Mouse (Mus musculus) midbrain, embryonic 13.5 days (tissue): ENCODE data around the gene Rpl22. TPM values are rescaled to one million over a fixed set of nuclear protein-coding genes. Genes with fewer than 3 reads are reported as not detected.
A peak's percentile ranks its signal among the peaks of the same experiment; 100 is the strongest.

ENCODE experiments used
- ATAC-seq: fragments of 200-750 bp; cut with Nextera tagmentation; 2 replicates; pipeline ENCODE4 v1.8.0; 2017; ENCODE audit warnings: mild to moderate bottlenecking, moderate TSS enrichment, moderate library complexity
- H3K27ac ChIP-seq: fragments of 300-500 bp; sonication (generic); 2 replicates; pipeline ENCODE4 v1.5.1; 2015; ENCODE audit warnings: inconsistent platforms, mild to moderate bottlenecking, moderate library complexity
- H3K27me3 ChIP-seq: fragments of 300-500 bp; sonication (generic); 2 replicates; pipeline ENCODE4 v1.6.1; 2015; ENCODE audit warnings: mild to moderate bottlenecking, inconsistent platforms
- H3K36me3 ChIP-seq: fragments of 300-500 bp; sonication (generic); 2 replicates; pipeline ENCODE4 v1.6.1; 2015; ENCODE audit warnings: mild to moderate bottlenecking, inconsistent platforms
- H3K4me1 ChIP-seq: fragments of 300-500 bp; sonication (generic); replicated peaks from 2 replicates; pipeline ENCODE4 v1.6.1; 2015; ENCODE audit warnings: inconsistent platforms
- H3K4me2 ChIP-seq: fragments of 300-500 bp; sonication (generic); replicated peaks from 2 replicates; pipeline ENCODE4 v1.6.1; 2015; ENCODE audit warnings: moderate library complexity, mild to moderate bottlenecking, inconsistent platforms
- H3K4me3 ChIP-seq: fragments of 300-500 bp; sonication (generic); replicated peaks from 2 replicates; pipeline ENCODE4 v1.5.1; 2015; ENCODE audit warnings: mild to moderate bottlenecking, inconsistent platforms
- H3K9ac ChIP-seq: fragments of 300-500 bp; sonication (generic); replicated peaks from 2 replicates; pipeline ENCODE4 v1.6.1; 2015; ENCODE audit warnings: mild to moderate bottlenecking, inconsistent platforms
- H3K9me3 ChIP-seq: fragments of 300-500 bp; sonication (generic); 2 replicates; pipeline ENCODE4 v1.6.1; 2016; ENCODE audit warnings: mild to moderate bottlenecking, inconsistent platforms
- WGBS: fragments of 180-500 bp; shearing (Covaris S2); methylation state at CpG from one replicate; pipeline ENCODE4 v1.1.7; 2015; 5-methylcytosine and 5-hydroxymethylcytosine counted together
- polyA plus RNA-seq: library from polyadenylated mRNA; unstranded; fragments of >200 nt; fragmentation: Nextera tagmentation; extraction: Ambion mirVana; gene quantifications from 2 replicates; pipeline ENCODE4 v1.2.1, GENCODE M21; 2015

Gene Rpl22
- polyA plus RNA-seq, 1 experiment from 2014 or later, result 217 TPM

GRCm38 (mm10) chr4:152324641-152325562, 640 bp upstream of the Rpl22 start:
- Histone ChIP-seq H3K27ac (no peak overlapping the region), H3K4me2 (peak overlapping the region; percentile 28), H3K9me3 (no peaks in the 10 kb centered on the region), H3K27me3 (no peaks in the 10 kb centered on the region), H3K9ac (no peak overlapping the region), H3K4me3 (peak overlapping the region; percentile 86), H3K36me3 (peaks cover 17% of the 10 kb centered on the region), H3K4me1 (peaks cover 30% of the 10 kb centered on the region)
- ATAC-seq, result peak; percentile 57
- WGBS, result 55% methylated on average over 16 of the region's 16 CpGs

DNA sequence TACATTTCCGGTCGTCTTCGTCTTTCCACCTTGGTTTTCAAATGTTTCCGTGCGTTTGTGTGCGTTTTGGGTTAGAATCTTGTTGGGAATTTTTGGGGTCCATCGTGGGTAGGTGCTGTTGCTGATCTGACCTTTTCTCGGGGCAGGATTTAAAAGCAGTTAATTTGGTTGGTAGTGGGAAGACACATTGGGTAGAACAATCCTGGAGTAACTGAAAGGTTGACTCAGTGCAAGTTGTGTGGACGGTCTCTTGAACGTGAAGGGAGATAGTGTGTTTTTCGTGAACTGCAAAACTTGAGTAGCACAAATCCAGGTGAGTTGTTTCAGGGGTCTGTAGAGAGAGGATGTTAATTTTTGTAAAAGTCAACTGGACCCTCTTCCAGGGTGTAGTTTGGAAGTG, 1.0 kb downstream of the Rpl22 start:
- Histone ChIP-seq H3K4me1 (peaks cover 24% of the 10 kb centered on the region), H3K36me3 (peaks cover 34% of the 10 kb centered on the region), H3K27me3 (no peaks in the 10 kb centered on the region), H3K9ac (peak overlapping the region; percentile 92), H3K4me3 (peak overlapping the region; percentile 86), H3K27ac (no peak overlapping the region), H3K4me2 (peak overlapping the region; percentile 68), H3K9me3 (no peaks in the 10 kb centered on the region)
- no peak for ATAC-seq
- WGBS, result 2% methylated on average over 11 of the region's 11 CpGs

DNA sequence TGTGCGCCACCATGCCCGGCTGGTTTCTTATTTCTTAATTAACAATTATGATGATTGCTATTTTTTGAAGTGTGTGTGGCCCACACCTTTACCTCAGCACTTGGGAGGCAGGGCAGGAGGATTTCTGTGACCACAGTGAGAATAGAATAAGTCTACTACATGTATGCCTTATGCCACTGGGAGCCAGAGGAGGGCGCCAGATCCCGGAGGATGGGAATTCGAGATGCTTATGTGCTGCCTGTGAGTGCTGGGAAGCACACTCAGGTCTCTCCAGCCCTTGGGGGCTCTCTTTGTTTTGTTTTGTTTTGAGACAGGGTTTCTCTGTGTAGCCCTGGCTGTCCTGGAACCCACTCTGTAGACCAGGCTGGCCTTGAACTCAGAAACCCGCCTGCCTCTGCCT, 3.1 kb downstream of the Rpl22 start:
- no peak overlapping the region for H3K4me2 ChIP-seq
- H3K27me3 ChIP-seq, result no peaks in the 10 kb centered on the region
- no peak overlapping the region for H3K4me3 ChIP-seq
- H3K9ac ChIP-seq, result no peak overlapping the region
- peaks cover 55% of the 10 kb centered on the region for H3K36me3 ChIP-seq
- peaks cover 21% of the 10 kb centered on the region for H3K4me1 ChIP-seq
- no peak overlapping the region for H3K27ac ChIP-seq
- WGBS, result 80% methylated on average over 6 of the region's 6 CpGs
- no peaks in the 10 kb centered on the region for H3K9me3 ChIP-seq
- no peak for ATAC-seq

GRCm38 (mm10) chr4:152332952-152333351, 7.4 kb downstream of the Rpl22 start:
- H3K27ac ChIP-seq, result 0 out of 2 replicates have a peak overlapping the region, but pooled peaks have one; percentile 14
- no peak overlapping the region for H3K9ac ChIP-seq
- no peak overlapping the region for H3K4me3 ChIP-seq
- peaks cover 5% of the 10 kb centered on the region; the same call in 1 of the 2 replicates for H3K4me1 ChIP-seq
- H3K36me3 ChIP-seq, result peaks cover 78% of the 10 kb centered on the region
- H3K9me3 ChIP-seq, result no peaks in the 10 kb centered on the region
- H3K27me3 ChIP-seq, result peaks cover 11% of the 10 kb centered on the region; the same call in 1 of the 2 replicates
- peak; percentile 53 for ATAC-seq
- WGBS, result 41% methylated on average over 2 of the region's 2 CpGs
- H3K4me2 ChIP-seq, result no peak overlapping the region

GRCm38 (mm10) chr4:152333587-152333986, 8.0 kb downstream of the Rpl22 start:
- no peak for ATAC-seq
- Histone ChIP-seq H3K9ac (no peak overlapping the region), H3K36me3 (peaks cover 76% of the 10 kb centered on the region), H3K27me3 (peaks cover 13% of the 10 kb centered on the region; the same call in 1 of the 2 replicates), H3K4me2 (no peak overlapping the region), H3K4me1 (peaks cover 8% of the 10 kb centered on the region; the same call in 1 of the 2 replicates), H3K27ac (no peak overlapping the region), H3K9me3 (no peaks in the 10 kb centered on the region), H3K4me3 (no peak overlapping the region)
- 91% methylated on average over 12 of the region's 12 CpGs for WGBS

DNA sequence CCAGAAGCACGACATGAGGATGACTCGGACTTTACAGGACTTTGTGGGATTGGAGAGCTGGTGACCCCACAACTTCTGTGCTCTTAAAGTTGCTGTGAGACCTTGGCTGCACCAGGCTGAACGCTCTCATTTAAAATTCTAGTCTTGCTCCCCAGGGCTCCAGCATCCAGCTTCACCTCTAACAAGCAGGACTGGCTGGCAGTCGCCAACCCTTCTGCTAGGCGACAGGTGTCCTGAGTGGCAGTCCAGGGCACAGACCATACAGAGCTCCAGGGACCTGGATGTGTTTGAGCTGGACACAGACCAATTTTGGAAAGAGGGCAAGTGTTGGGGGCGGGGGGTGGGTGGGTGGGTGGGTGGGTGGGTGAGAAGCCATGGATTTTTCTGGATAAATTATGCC, 12.2 kb downstream of the Rpl22 start:
- Histone ChIP-seq H3K27ac (no peak overlapping the region), H3K4me1 (peaks cover 38% of the 10 kb centered on the region), H3K4me3 (no peak overlapping the region), H3K9ac (no peak overlapping the region), H3K27me3 (peaks cover 40% of the 10 kb centered on the region), H3K9me3 (no peaks in the 10 kb centered on the region), H3K4me2 (no peak overlapping the region), H3K36me3 (peaks cover 35% of the 10 kb centered on the region)
- ATAC-seq, result no peak
- 27% methylated on average over 6 of the region's 6 CpGs for WGBS

- Histone ChIP-seq H3K9ac (peak within 1 kb of the TSS; percentile 87), H3K36me3 (peaks cover 26% of the 10 kb centered on the region), H3K9me3 (no peaks in the 10 kb centered on the region), H3K4me1 (peaks cover 42% of the 10 kb centered on the region), H3K4me2 (peak within 1 kb of the TSS; percentile 95), H3K27me3 (peaks cover 41% of the 10 kb centered on the region), H3K27ac (peak within 1 kb of the TSS; percentile 79), H3K4me3 (peak within 1 kb of the TSS; percentile 71)
- peak; percentile 29; the same call in 1 of the 2 replicates for ATAC-seq
- WGBS, result 0% methylated on average over 56 of the region's 120 CpGs
These were observed 13.1 kb downstream of the Rpl22 start, which contains the start of gene Chd5 for GRCm38 (mm10) chr4:152338419-152339292. Gene Chd5 (plus strand): TSS chr4:152338651.

GRCm38 (mm10) chr4:152339293-152339790, 13.8 kb downstream of the Rpl22 start:
- Histone ChIP-seq H3K4me3 (peak overlapping the region; percentile 71), H3K4me1 (peaks cover 42% of the 10 kb centered on the region), H3K36me3 (peaks cover 19% of the 10 kb centered on the region), H3K9me3 (no peaks in the 10 kb centered on the region), H3K4me2 (peak overlapping the region; percentile 95), H3K27me3 (peaks cover 42% of the 10 kb centered on the region), H3K27ac (peak overlapping the region; percentile 79), H3K9ac (peak overlapping the region; percentile 87)
- under 1% methylated on average over 18 of the region's 26 CpGs for WGBS
- peak; percentile 41; the same call in 1 of the 2 replicates for ATAC-seq

DNA sequence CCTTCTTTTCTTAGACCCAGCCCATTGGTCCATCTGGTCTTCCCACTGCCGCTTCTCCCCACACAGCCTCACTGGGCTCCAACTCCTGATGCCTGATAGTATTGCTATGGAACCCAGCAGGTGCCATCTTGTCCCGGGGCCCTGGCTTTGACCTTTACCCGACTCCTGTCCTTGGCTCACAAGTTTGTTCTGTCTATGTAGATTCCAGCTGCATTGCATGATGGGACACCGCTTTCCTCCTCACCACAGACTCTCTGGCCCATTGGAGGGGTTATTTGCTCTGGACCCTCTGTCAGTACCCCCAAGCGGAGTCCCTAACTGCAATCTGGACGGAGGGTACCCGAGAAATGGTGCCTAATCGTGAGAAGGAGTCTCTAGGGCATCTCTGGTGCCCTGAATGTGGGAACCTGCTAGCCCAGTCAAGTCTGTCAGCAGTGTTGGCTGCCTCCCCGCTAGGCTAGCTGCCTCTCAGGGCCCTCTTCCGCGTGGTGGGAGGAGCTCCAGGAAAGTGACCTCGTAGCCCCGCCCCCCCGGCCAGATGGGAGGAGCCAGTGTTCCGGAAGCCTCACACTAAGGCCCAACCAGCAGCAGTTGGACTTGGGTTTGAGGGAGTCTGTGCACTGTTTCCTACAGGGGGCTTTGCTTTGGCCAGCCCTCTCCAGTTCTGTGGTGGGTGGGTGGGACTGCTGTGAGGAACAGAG, 15.2 kb downstream of the Rpl22 start:
- Histone ChIP-seq H3K27ac (no peak overlapping the region), H3K9me3 (no peaks in the 10 kb centered on the region), H3K4me3 (0 out of 2 replicates have a peak overlapping the region, but pooled peaks have one; percentile 71), H3K36me3 (peaks cover 5% of the 10 kb centered on the region; the same call in 1 of the 2 replicates), H3K4me1 (peaks cover 49% of the 10 kb centered on the region), H3K9ac (no peak overlapping the region), H3K27me3 (peaks cover 38% of the 10 kb centered on the region), H3K4me2 (peak overlapping the region; percentile 95)
- no peak for ATAC-seq
- WGBS, result 39% methylated on average over 15 of the region's 15 CpGs

DNA sequence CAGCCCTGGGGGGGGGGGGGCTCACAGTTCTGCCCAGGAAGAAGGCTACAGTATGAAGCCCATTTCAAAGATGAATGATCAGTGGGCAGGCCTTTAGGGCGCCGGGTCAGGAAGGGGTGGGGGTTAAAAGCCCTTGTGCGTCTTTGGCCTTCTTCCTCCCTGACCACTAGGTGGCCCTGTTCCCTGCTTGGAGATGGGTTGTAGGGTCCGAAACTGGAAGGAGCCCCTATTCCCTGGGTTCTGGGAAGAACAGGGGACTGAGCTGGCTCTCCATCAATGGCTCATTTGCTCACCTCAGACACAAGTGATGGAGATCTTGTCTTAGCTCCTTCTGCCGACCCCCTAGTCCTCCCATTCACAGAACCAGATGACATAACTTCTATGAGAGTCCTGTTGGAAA, 17.8 kb downstream of the Rpl22 start:
- Histone ChIP-seq H3K27ac (no peak overlapping the region), H3K36me3 (no peaks in the 10 kb centered on the region), H3K27me3 (peaks cover 41% of the 10 kb centered on the region), H3K4me2 (no peak overlapping the region), H3K9ac (peak overlapping the region; percentile 19; the same call in 1 of the 2 replicates), H3K9me3 (no peaks in the 10 kb centered on the region), H3K4me3 (no peak overlapping the region), H3K4me1 (peaks cover 44% of the 10 kb centered on the region)
- no peak for ATAC-seq
- 8% methylated on average over 5 of the region's 5 CpGs for WGBS

- Histone ChIP-seq H3K27ac (no peak overlapping the region), H3K36me3 (no peaks in the 10 kb centered on the region), H3K27me3 (peaks cover 43% of the 10 kb centered on the region), H3K4me2 (no peak overlapping the region), H3K4me1 (peaks cover 46% of the 10 kb centered on the region), H3K4me3 (no peak overlapping the region), H3K9ac (no peak overlapping the region), H3K9me3 (no peaks in the 10 kb centered on the region)
- no peak for ATAC-seq
- WGBS, result 68% methylated on average over 7 of the region's 7 CpGs
These were observed 19.1 kb downstream of the Rpl22 start for GRCm38 (mm10) chr4:152344651-152345050.
